In the genomic region with DNA sequence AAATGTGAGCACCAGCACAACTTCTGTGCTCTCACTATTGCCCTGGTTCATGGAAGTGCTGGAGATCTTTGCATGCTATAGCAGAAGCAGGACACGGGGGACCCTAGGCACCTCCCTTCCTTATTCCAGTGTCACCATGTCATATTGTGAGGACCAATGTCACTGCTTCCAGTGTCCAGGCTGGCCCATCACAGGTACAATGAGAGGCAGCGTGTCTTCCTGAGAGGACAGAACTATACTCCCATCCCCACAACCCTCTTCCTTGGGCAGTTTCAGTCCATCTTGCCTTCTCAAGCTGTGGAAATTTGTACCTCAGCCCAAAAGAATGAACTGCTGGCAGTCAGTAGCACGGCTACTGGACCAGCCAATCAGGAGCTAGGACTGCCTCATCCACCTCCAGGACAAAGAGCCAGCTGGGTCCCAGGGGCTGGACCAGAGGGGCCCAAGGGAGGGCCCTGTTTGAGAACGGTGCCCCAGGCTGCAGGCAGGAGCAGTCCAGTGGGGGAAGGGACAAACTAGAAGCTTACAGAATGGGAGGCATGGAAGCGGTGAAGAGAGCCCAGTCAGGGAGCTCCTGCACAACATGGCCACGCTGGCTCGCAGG, we compare ENCODE assay signal across 8 mouse cellular contexts. TPM values are rescaled to one million over a fixed set of nuclear protein-coding genes. Genes with fewer than 3 reads are reported as not detected.
DNase-seq lines count a peak whose midpoint lies in the region; ATAC-seq and TF ChIP-seq lines count a peak whose summit lies in the region.

No protein-coding gene starts in this region.

- peak overlapping the region; percentile 23; the same call in 1 of the 2 replicates for H3K4me2 ChIP-seq in hindbrain, embryonic 12.5 days (replicated peaks)
- H3K4me2 ChIP-seq in lung, embryonic 14.5 days, result no peak overlapping the region

- H3K27me3 ChIP-seq in hindbrain, embryonic 12.5 days, result peaks cover 6% of the 10 kb centered on the region
- H3K27me3 ChIP-seq in lung, embryonic 14.5 days (ENCODE audit: insufficient read depth, low read length), result no peaks in the 10 kb centered on the region

- H3K9ac ChIP-seq in hindbrain, embryonic 12.5 days, result 0 out of 2 replicates have a peak overlapping the region, but pooled peaks have one; percentile 18
- peak overlapping the region; percentile 5; the same call in 1 of the 2 replicates for H3K9ac ChIP-seq in lung, embryonic 14.5 days

- H3K27ac ChIP-seq in bone marrow, adult 2 months (ENCODE audit: control insufficient read depth, insufficient read depth, low read depth, low read length, poor library complexity), result peak overlapping the region; percentile 75
- H3K27ac ChIP-seq in hindbrain, embryonic 12.5 days, result peak overlapping the region; percentile 70
- H3K27ac ChIP-seq in lung, embryonic 14.5 days (ENCODE audit: low read depth), result peak overlapping the region; percentile 47

- ATAC-seq in hindbrain, embryonic 12.5 days (ENCODE audit: low FRiP score), result peak; percentile 91
- ATAC-seq in lung, embryonic 14.5 days (ENCODE audit: insufficient read depth), result peak; percentile 73

- 71% methylated on average over 7 of the region's 7 CpGs for WGBS in bone marrow, adult 2 months
- WGBS in hindbrain, embryonic 12.5 days, result 27% methylated on average over 7 of the region's 7 CpGs
- 52% methylated on average over 7 of the region's 7 CpGs for WGBS in lung, embryonic 14.5 days

- no peak for TF ChIP-seq CTCF in bone marrow, adult 2 months (IDR thresholded peaks at IDR 0.05; ENCODE audit: control insufficient read depth, insufficient read depth, low read length)
- no peak for TF ChIP-seq CTCF in lung, embryonic 14.5 days (IDR thresholded peaks at IDR 0.05; ENCODE audit: low read depth)

- H3K36me3 ChIP-seq in hindbrain, embryonic 12.5 days, result peaks cover 9% of the 10 kb centered on the region
- H3K36me3 ChIP-seq in lung, embryonic 14.5 days (ENCODE audit: insufficient read depth), result peaks cover 41% of the 10 kb centered on the region

- peak; percentile 36 to 52 for DNase-seq in layer of hippocampus, postnatal 10 days (ENCODE audit: low spot score in 2 of 2)
- no peak for DNase-seq in layer of hippocampus, adult 9-10 months (ENCODE audit: low spot score)
- DNase-seq in gastrocnemius, adult 18-20 months (ENCODE audit: low spot score), result peak; percentile 63
- DNase-seq in lung, embryonic 14.5 days, result peak; percentile 60
- DNase-seq in skeletal muscle tissue, adult 2 months (ENCODE audit: low read depth, low spot score), result peak; percentile 62
- DNase-seq in thymus, adult 18-20 months, result no peak

- no peak overlapping the region for H3K4me3 ChIP-seq in bone marrow, adult 2 months (replicated peaks; ENCODE audit: control insufficient read depth, low read depth, low read length)
- no peak overlapping the region for H3K4me3 ChIP-seq in hindbrain, embryonic 12.5 days
- no peak overlapping the region for H3K4me3 ChIP-seq in lung, embryonic 14.5 days (ENCODE audit: low read depth, low read length)

- H3K4me1 ChIP-seq in bone marrow, adult 2 months (ENCODE audit: control insufficient read depth, insufficient read depth, low read length), result peaks cover 12% of the 10 kb centered on the region
- H3K4me1 ChIP-seq in hindbrain, embryonic 12.5 days, result peaks cover 27% of the 10 kb centered on the region
- H3K4me1 ChIP-seq in lung, embryonic 14.5 days (ENCODE audit: insufficient read depth), result peaks cover 8% of the 10 kb centered on the region; the same call in 1 of the 2 replicates

- no peak for TF ChIP-seq POLR2A in bone marrow, adult 2 months (IDR thresholded peaks at IDR 0.05; ENCODE audit: borderline replicate concordance, control insufficient read depth, low read depth, low read length)

- no peaks in the 10 kb centered on the region for H3K9me3 ChIP-seq in hindbrain, embryonic 12.5 days (replicated peaks)
- no peaks in the 10 kb centered on the region for H3K9me3 ChIP-seq in lung, embryonic 14.5 days (ENCODE audit: low read depth, low read length)

RNA-seq across cellular contexts. Expression of a gene that starts 31.8 kb away (rescaled TPM):
- total RNA-seq in layer of hippocampus, postnatal 10 days (2021), result 10 to 100 TPM; 37.2 to 38.6 TPM
- polyA plus RNA-seq in bone marrow, adult 2 months (2011; ENCODE audit: insufficient read depth, insufficient read length, low replicate concordance, missing spikeins), result 67.1 and 177 TPM in 2 replicates
- 10 to 100 TPM in 1 of 2 experiments, 1 to 10 TPM in 1; 7.8 to 10.4 TPM for total RNA-seq in gastrocnemius, adult 18-20 months (2021)
- 42.3 and 44.2 TPM in 2 replicates for polyA plus RNA-seq in hindbrain, embryonic 12.5 days (2016; fragmentation: Nextera tagmentation; extraction: Ambion mirVana)
- 48.9 and 54.0 TPM in 2 replicates for polyA plus RNA-seq in lung, embryonic 14.5 days (2014; fragmentation: Nextera tagmentation; extraction: Ambion mirVana)

RNA-seq across cellular contexts. Expression of a gene that starts 46.0 kb away (rescaled TPM):
- 100 to 1,000 TPM; 208 to 226 TPM for total RNA-seq in layer of hippocampus, postnatal 10 days (2021)
- 382 and 665 TPM in 2 replicates for polyA plus RNA-seq in bone marrow, adult 2 months (2011; ENCODE audit: insufficient read depth, insufficient read length, low replicate concordance, missing spikeins)
- 10 to 100 TPM; 10.8 to 10.9 TPM for total RNA-seq in gastrocnemius, adult 18-20 months (2021)
- polyA plus RNA-seq in hindbrain, embryonic 12.5 days (2016; fragmentation: Nextera tagmentation; extraction: Ambion mirVana), result 210 and 216 TPM in 2 replicates
- polyA plus RNA-seq in lung, embryonic 14.5 days (2014; fragmentation: Nextera tagmentation; extraction: Ambion mirVana), result 145 and 152 TPM in 2 replicates

RNA-seq across cellular contexts. Expression of a gene that starts 60.0 kb away (rescaled TPM):
- 10 to 100 TPM; 10.2 to 11.2 TPM for total RNA-seq in layer of hippocampus, postnatal 10 days (2021)
- polyA plus RNA-seq in bone marrow, adult 2 months (2011; ENCODE audit: insufficient read depth, insufficient read length, low replicate concordance, missing spikeins), result 3.1 and 4.9 TPM in 2 replicates
- total RNA-seq in gastrocnemius, adult 18-20 months (2021), result 1 to 10 TPM; 4.7 to 5.1 TPM
- 13.1 and 13.7 TPM in 2 replicates for polyA plus RNA-seq in hindbrain, embryonic 12.5 days (2016; fragmentation: Nextera tagmentation; extraction: Ambion mirVana)
- polyA plus RNA-seq in lung, embryonic 14.5 days (2014; fragmentation: Nextera tagmentation; extraction: Ambion mirVana), result 16.9 and 18.0 TPM in 2 replicates

Comparison
In these comparisons a context has a peak if more than half of its experiments do, and no peak if none do; other contexts are left out.
1. DNase-seq: peak in layer of hippocampus, postnatal 10 days (2 of 2), gastrocnemius, adult 18-20 months (single experiment), lung, embryonic 14.5 days (single experiment) and skeletal muscle tissue, adult 2 months (single experiment); none in layer of hippocampus, adult 9-10 months (single experiment) and thymus, adult 18-20 months (0 of 2).
2. Peak in every context shown above with its lines, with median percentiles within 50 percentile points of each other: H3K27ac ChIP-seq.